Mouse (Mus musculus) stomach, adult 2 months (tissue): Measurements from ENCODE around the gene Ppl. TPM values are rescaled to one million over a fixed set of nuclear protein-coding genes. Genes with fewer than 3 reads are reported as not detected.

ENCODE experiments used
- polyA plus RNA-seq: library from polyadenylated mRNA; depleted of rRNA; stranded (reverse); fragments of >200 nt; gene quantifications from 2 replicates; pipeline ENCODE4 v1.2.3, GENCODE M21; 2012; rRNA removed

The Ppl gene
- 7.8 and 7.9 TPM in 2 replicates for polyA plus RNA-seq

DNA sequence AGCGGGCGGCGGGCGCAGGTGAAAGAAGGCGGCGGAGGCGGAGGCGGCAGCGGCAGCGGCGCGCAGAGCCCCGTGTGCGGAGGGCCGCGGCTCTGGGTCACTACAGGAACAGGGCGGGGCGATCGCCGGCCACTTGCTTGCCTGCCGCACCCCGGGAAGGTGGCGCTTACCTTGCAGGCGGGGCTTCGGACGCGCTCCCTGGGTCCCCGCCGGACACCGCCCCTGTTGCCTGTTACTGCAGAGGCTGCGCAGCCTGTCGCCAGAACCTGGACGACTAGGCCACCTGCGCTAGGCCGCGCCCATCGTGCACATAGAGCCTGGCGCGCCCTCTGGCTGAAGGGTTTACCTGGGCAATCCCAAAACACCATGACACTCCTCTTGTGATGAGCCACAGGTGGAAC is at the start of gene Ppl:
Gene Ppl, minus strand, starts transcription at position 21 of the 401 bp plus-strand sequence.

GRCm38 (mm10) chr16:5147037-5147385 is 14.8 kb upstream of the Ppl start, which contains the start of gene Sec14l5:
TSS of gene Sec14l5 (plus strand) at chr16:5147109.

GRCm38 (mm10) chr16:5049774-5050234 is 82.4 kb downstream of the Ppl start, which contains the start of the genes Glyr1 and Ubn1:
TSS of gene Glyr1 (minus strand) at chr16:5049863.
TSS of gene Ubn1 (plus strand) at chr16:5050057.

Other genes starting within 250 kb of the Ppl start
- gene Mgrn1, start 246.2 kb downstream of the Ppl start, polyA plus RNA-seq = 68.1 and 79.7 TPM in 2 replicates
- 36.3 and 38.6 TPM in 2 replicates for gene Nudt16l1, start 193.7 kb downstream of the Ppl start, polyA plus RNA-seq
- gene Anks3, start 168.2 kb downstream of the Ppl start, polyA plus RNA-seq = 15.6 and 17.1 TPM in 2 replicates
- 0.03 TPM in 1 of 2 replicates, not detected in the other for gene Sept12, start 134.6 kb downstream of the Ppl start, polyA plus RNA-seq
- gene Smim22, start 125.1 kb downstream of the Ppl start, polyA plus RNA-seq = 98.1 and 104 TPM in 2 replicates
- gene Rogdi, start 118.9 kb downstream of the Ppl start, polyA plus RNA-seq = 42.3 and 42.8 TPM in 2 replicates
- gene Glyr1, start 82.6 kb downstream of the Ppl start, polyA plus RNA-seq = 21.3 and 30.1 TPM in 2 replicates
- gene Ubn1, start 82.4 kb downstream of the Ppl start, polyA plus RNA-seq = 8.1 and 10.6 TPM in 2 replicates
- gene Sec14l5, start 14.7 kb upstream of the Ppl start, polyA plus RNA-seq = 0.20 and 0.35 TPM in 2 replicates
- gene Nagpa, start 71.6 kb upstream of the Ppl start, polyA plus RNA-seq = 21.5 and 29.7 TPM in 2 replicates
- 7.0 and 11.1 TPM in 2 replicates for gene AU021092, start 89.9 kb upstream of the Ppl start, polyA plus RNA-seq
- gene Alg1, start 101.2 kb upstream of the Ppl start, polyA plus RNA-seq = 30.5 and 34.3 TPM in 2 replicates
- gene Eef2kmt, start 123.6 kb upstream of the Ppl start, polyA plus RNA-seq = 31.3 and 31.8 TPM in 2 replicates